ENCODE assay signal across 28 mouse cellular contexts in genomic region chr5:36154879-36155485, GRCm38 (mm10). TPM values are rescaled to one million over a fixed set of nuclear protein-coding genes. Genes with fewer than 3 reads are reported as not detected.
A peak's percentile ranks its signal among the peaks of the same experiment; 100 is the strongest.
DNase-seq lines count a peak whose midpoint lies in the region; ATAC-seq and TF ChIP-seq lines count a peak whose summit lies in the region.
"Had no signal": no experiment of that assay in that cellular context is flagged by ENCODE, and none has a peak within 500 bp of the region (broad histone marks: within the 10 kb centered on the region; RNA-seq: fewer than 3 reads in every experiment).

No protein-coding gene starts in this region.

- DNase-seq in embryo, embryonic 10 days (ENCODE audit: low spot score) = peak; percentile 25
- DNase-seq in embryo, embryonic 9.5 days (ENCODE audit: extremely low spot score) = no peak
- DNase-seq in layer of hippocampus, adult 2 months (ENCODE audit: low spot score in 2 of 2) = no peak
- no peak for DNase-seq in layer of hippocampus, postnatal 10 days (ENCODE audit: low spot score in 2 of 2)
- no peak for DNase-seq in stomach, postnatal 0 days (ENCODE audit: low spot score)
- DNase-seq in retina, postnatal 1 day = peak; percentile 32
- DNase-seq in cerebellum, postnatal 36 days = no peak
- DNase-seq: adrenal gland, postnatal 10 days; cerebellum, adult 18-20 months; cerebellum, postnatal 14 days; gastrocnemius, postnatal 10 days; heart, adult 11 months; kidney, adult 18-20 months; kidney, postnatal 4 days; layer of hippocampus, adult 9-11 months; left cerebral cortex, postnatal 4 days; lung, embryonic 14.5 days; right cerebral cortex, postnatal 25 days; spleen, adult 18-20 months; thymus, postnatal 25 days had no signal

- TF ChIP-seq CTCF in layer of hippocampus, adult 2 months (conservative IDR thresholded peaks at IDR 0.05) = no peak
- TF ChIP-seq CTCF in stomach, postnatal 0 days (IDR thresholded peaks at IDR 0.05; ENCODE audit: low read depth) = no peak

- no peaks in the 10 kb centered on the region for H3K36me3 ChIP-seq in stomach, embryonic 16.5 days (ENCODE audit: control insufficient read depth, insufficient read depth, low read length)
- no peaks in the 10 kb centered on the region for H3K36me3 ChIP-seq in stomach, postnatal 0 days (ENCODE audit: control insufficient read depth, insufficient read depth, low read length)
- H3K36me3 ChIP-seq: heart, embryonic 13.5 days; limb, embryonic 15.5 days had no signal

- 0 out of 2 replicates have a peak, but pooled peaks cover 2% of the 10 kb centered on the region for H3K4me1 ChIP-seq in stomach, embryonic 16.5 days (ENCODE audit: control insufficient read depth, insufficient read depth, low read length)
- no peaks in the 10 kb centered on the region for H3K4me1 ChIP-seq in stomach, postnatal 0 days (replicated peaks; ENCODE audit: control insufficient read depth, insufficient read depth)
- H3K4me1 ChIP-seq: heart, embryonic 13.5 days; megakaryocyte, embryonic 14.5 days had no signal

- no peaks in the 10 kb centered on the region for H3K27me3 ChIP-seq in stomach, embryonic 16.5 days (ENCODE audit: control insufficient read depth, insufficient read depth, low read length)
- H3K27me3 ChIP-seq in stomach, postnatal 0 days (ENCODE audit: control insufficient read depth, insufficient read depth, low read length) = no peaks in the 10 kb centered on the region
- H3K27me3 ChIP-seq: forebrain, embryonic 13.5 days; heart, embryonic 13.5 days; limb, embryonic 15.5 days had no signal

- H3K4me2 ChIP-seq in stomach, embryonic 16.5 days (ENCODE audit: low read depth, low read length) = no peak overlapping the region
- no peak overlapping the region for H3K4me2 ChIP-seq in stomach, postnatal 0 days (replicated peaks; ENCODE audit: low read depth)
- H3K4me2 ChIP-seq: forebrain, embryonic 13.5 days; heart, embryonic 13.5 days; limb, embryonic 15.5 days; lung, embryonic 14.5 days had no signal

- no peaks in the 10 kb centered on the region for H3K9me3 ChIP-seq in stomach, embryonic 16.5 days (replicated peaks; ENCODE audit: control insufficient read depth, low read length)
- no peaks in the 10 kb centered on the region for H3K9me3 ChIP-seq in stomach, postnatal 0 days (ENCODE audit: control insufficient read depth, low read length)
- H3K9me3 ChIP-seq: forebrain, embryonic 13.5 days; heart, embryonic 13.5 days; limb, embryonic 15.5 days; megakaryocyte, embryonic 14.5 days had no signal

- 0 out of 2 replicates have a peak, but pooled peaks have one; percentile 4 for ATAC-seq in stomach, embryonic 16.5 days (ENCODE audit: insufficient read depth, low FRiP score)
- ATAC-seq in stomach, postnatal 0 days (ENCODE audit: low FRiP score, low TSS enrichment) = no peak
- ATAC-seq: forebrain, embryonic 13.5 days had no signal

- no peak overlapping the region; the same call in 1 of the 2 replicates for H3K9ac ChIP-seq in stomach, embryonic 16.5 days (ENCODE audit: low read length)
- no peak overlapping the region for H3K9ac ChIP-seq in stomach, postnatal 0 days (ENCODE audit: low read length)
- H3K9ac ChIP-seq: forebrain, embryonic 13.5 days; heart, embryonic 13.5 days; limb, embryonic 15.5 days; liver, embryonic 14.5 days; lung, embryonic 14.5 days had no signal

- H3K4me3 ChIP-seq in layer of hippocampus, adult 2 months = no peak overlapping the region
- H3K4me3 ChIP-seq in stomach, embryonic 16.5 days (replicated peaks; ENCODE audit: low read length) = no peak overlapping the region
- H3K4me3 ChIP-seq in stomach, postnatal 0 days (ENCODE audit: low read depth, low read length) = no peak overlapping the region
- H3K4me3 ChIP-seq: forebrain, embryonic 13.5 days; heart, embryonic 13.5 days; left cerebral cortex, adult 2 months; limb, embryonic 15.5 days; megakaryocyte, embryonic 14.5 days had no signal

- H3K27ac ChIP-seq in layer of hippocampus, adult 2 months = peak overlapping the region; percentile 55; the same call in 1 of the 2 replicates
- no peak overlapping the region for H3K27ac ChIP-seq in stomach, embryonic 16.5 days (ENCODE audit: low read length)
- no peak overlapping the region for H3K27ac ChIP-seq in stomach, postnatal 0 days (replicated peaks)
- H3K27ac ChIP-seq: forebrain, embryonic 13.5 days; heart, embryonic 13.5 days; left cerebral cortex, adult 2 months; limb, embryonic 15.5 days; liver, embryonic 14.5 days had no signal

- no peak for TF ChIP-seq EP300 in stomach, postnatal 0 days (optimal IDR thresholded peaks at IDR 0.05)

- 37% methylated on average over 8 of the region's 8 CpGs for whole genome bisulfite sequencing in stomach, embryonic 16.5 days
- 43% methylated on average over 8 of the region's 8 CpGs for WGBS in stomach, postnatal 0 days

RNA-seq across cellular contexts. Expression of gene Psapl1, which starts 48.8 kb away (rescaled TPM):
- not detected for total RNA-seq in layer of hippocampus, adult 2 months (2021)
- total RNA-seq in layer of hippocampus, postnatal 10 days (2021) = not detected
- polyA plus RNA-seq in stomach, embryonic 16.5 days (2015; fragmentation: Nextera tagmentation; extraction: Ambion mirVana) = 42.0 and 64.4 TPM in 2 replicates
- 311 and 314 TPM in 2 replicates for polyA plus RNA-seq in stomach, postnatal 0 days (2015; fragmentation: Nextera tagmentation; extraction: Ambion mirVana)
- total RNA-seq: adrenal gland, postnatal 10 days; gastrocnemius, postnatal 10 days; heart, postnatal 25 days; left cerebral cortex, adult 2 months; left cerebral cortex, postnatal 4 days had no signal
- polyA plus RNA-seq: liver, embryonic 14.5 days had no signal

Comparison
In these comparisons a context has a peak if more than half of its experiments do, and no peak if none do; other contexts are left out.
1. DNase-seq: peak in embryo, embryonic 10 days (single experiment) and retina, postnatal 1 day (single experiment); none in embryo, embryonic 9.5 days (single experiment), layer of hippocampus, adult 2 months (0 of 2), layer of hippocampus, postnatal 10 days (0 of 2), stomach, postnatal 0 days (single experiment) and cerebellum, postnatal 36 days (0 of 2).